Mouse (Mus musculus) hindbrain, embryonic 14.5 days (tissue): Measurements from ENCODE around the gene Hoxa4. TPM values are rescaled to one million over a fixed set of nuclear protein-coding genes. Genes with fewer than 3 reads are reported as not detected.

Experiments used
- ATAC-seq: fragments of 200-750 bp; cut with Nextera tagmentation; 2 replicates; pipeline ENCODE4 v1.8.0; 2017; ENCODE audit warnings: moderate number of reproducible peaks, mild to moderate bottlenecking, moderate TSS enrichment, moderate library complexity; ENCODE audit not compliant: low FRiP score
- DNase-seq: peaks from one replicate; pipeline ENCODE4 v3.0.0-alpha.2; 2015; ENCODE audit warnings: low spot score
- H3K27ac ChIP-seq: fragments of 300-500 bp; sonication (generic); 2 replicates; pipeline ENCODE4 v1.5.1; 2014; ENCODE audit warnings: mild to moderate bottlenecking, moderate library complexity
- H3K27me3 ChIP-seq: fragments of 300-500 bp; sonication (generic); 2 replicates; pipeline ENCODE4 v1.6.1; 2014; ENCODE audit warnings: mild to moderate bottlenecking, low read length, mixed read lengths; ENCODE audit not compliant: control insufficient read depth, insufficient read depth
- H3K36me3 ChIP-seq: fragments of 300-500 bp; sonication (generic); replicated peaks from 2 replicates; pipeline ENCODE4 v1.6.1; 2014; ENCODE audit not compliant: control insufficient read depth, insufficient read depth
- H3K4me1 ChIP-seq: fragments of 300-500 bp; sonication (generic); replicated peaks from 2 replicates; pipeline ENCODE4 v1.6.1; 2014; ENCODE audit warnings: antibody characterized with exemption, low read length, mixed read lengths; ENCODE audit not compliant: control insufficient read depth, insufficient read depth
- H3K4me2 ChIP-seq: fragments of 300-500 bp; sonication (generic); replicated peaks from 2 replicates; pipeline ENCODE4 v1.6.1; 2014; ENCODE audit warnings: mild to moderate bottlenecking, moderate library complexity
- H3K4me3 ChIP-seq: fragments of 300-500 bp; sonication (generic); replicated peaks from 2 replicates; pipeline ENCODE4 v1.5.1; 2014; ENCODE audit warnings: mild to moderate bottlenecking, low read length
- H3K9ac ChIP-seq: fragments of 300-500 bp; sonication (generic); 2 replicates; pipeline ENCODE4 v1.6.1; 2014
- H3K9me3 ChIP-seq: fragments of 300-500 bp; sonication (generic); 2 replicates; pipeline ENCODE4 v1.6.1; 2016; ENCODE audit warnings: low read length; ENCODE audit not compliant: control insufficient read depth
- WGBS: fragments of 180-500 bp; shearing (Covaris S2); extraction: QIAGEN DNeasy Blood & Tissue Kit; methylation state at CpG from one replicate; pipeline ENCODE4 v1.1.7; 2014; 5-methylcytosine and 5-hydroxymethylcytosine counted together
- polyA plus RNA-seq: library from polyadenylated mRNA; unstranded; fragments of >200 nt; fragmentation: Nextera tagmentation; extraction: Ambion mirVana; gene quantifications from 2 replicates; pipeline ENCODE4 v1.2.1, GENCODE M21; 2014

The Hoxa4 gene
- 19.7 and 22.5 TPM in 2 replicates for polyA plus RNA-seq

DNA sequence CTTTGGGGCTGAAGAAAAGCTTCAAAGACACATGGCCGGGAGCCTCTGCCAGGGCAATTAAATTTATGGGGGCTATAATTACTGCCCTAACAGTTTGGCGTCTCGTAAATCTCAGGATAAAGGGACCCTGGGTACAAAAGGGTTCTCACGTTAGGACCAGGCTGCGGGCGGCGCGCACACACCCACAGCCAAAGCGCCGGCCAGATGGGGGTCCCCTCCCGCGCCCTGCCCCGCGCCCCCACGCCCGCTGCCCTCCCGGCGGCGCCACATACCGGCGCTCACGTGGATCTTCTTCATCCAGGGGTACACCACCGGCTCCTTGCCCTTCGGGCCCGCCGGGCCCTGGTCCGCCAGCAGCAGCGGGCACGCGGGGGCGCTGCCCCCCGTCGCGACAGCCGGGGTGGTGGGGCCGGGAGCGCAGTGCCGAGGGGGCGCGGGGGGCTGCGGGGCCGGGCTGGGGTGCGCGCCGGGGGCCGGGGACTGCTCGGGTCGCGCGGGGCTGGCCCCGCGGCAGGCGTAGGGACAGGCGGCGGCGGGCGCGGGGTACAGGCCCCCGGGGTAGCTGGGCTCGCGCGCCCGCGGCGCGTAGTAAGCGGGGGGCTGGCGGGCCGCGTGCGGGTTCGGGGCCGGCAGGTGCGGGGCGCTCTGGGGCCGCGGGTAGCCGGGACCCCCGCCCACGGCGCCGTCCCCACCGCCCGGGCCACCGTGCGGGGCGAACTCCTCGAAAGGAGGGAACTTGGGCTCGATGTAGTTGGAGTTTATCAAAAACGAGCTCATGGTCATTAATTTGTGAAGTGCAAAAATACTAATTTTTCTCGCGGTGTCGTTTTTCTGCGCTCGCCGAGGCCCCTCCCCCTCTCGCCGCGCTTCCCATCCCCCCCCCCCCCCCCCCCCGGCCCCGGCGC, at the start of gene Hoxa4:
Gene Hoxa4, minus strand, starts transcription at position 848 of the 905 bp plus-strand sequence.
- peak; percentile 31 for ATAC-seq

DNA sequence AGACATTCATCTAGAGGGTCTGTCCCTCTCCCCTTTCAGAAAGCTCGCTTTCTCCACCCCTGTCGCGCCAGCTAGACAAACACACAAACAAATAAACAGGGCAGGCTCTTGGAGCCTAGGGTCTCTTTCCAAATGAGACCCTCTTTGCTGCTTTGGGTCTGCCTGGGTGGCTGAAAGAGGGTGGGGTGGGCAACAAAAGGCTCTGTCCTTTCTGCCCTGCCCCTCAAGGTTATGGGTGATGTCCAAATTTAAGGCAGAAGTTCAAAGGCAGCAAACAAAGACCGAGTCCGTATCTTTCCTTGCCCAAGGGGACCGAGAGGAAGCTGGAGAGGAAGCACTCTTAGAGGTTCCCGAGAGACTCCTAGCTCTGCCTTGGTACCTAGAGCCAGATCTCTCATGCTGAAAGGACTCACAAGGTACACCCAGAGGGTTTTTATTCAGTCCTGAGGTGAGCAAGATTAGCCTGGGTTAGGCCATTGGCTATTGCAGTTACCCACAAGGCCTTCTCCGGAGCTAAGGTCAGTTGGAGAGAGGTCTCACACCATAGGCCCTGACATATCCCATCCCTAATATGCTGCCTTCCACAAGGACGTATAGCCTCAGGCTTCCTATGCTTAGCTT, 49.6 kb upstream of the Hoxa4 start:
- Histone ChIP-seq H3K27me3 (peaks cover 100% of the 10 kb centered on the region), H3K27ac (no peak overlapping the region), H3K9me3 (no peaks in the 10 kb centered on the region), H3K9ac (no peak overlapping the region), H3K4me1 (no peaks in the 10 kb centered on the region), H3K4me3 (no peak overlapping the region), H3K4me2 (no peak overlapping the region), H3K36me3 (no peaks in the 10 kb centered on the region)
- DNase-seq: no peak
- 5% methylated on average over 9 of the region's 9 CpGs for WGBS
- ATAC-seq: no peak

More for the DNA sequence above, at the start of gene Hoxa4:
- Histone ChIP-seq H3K4me1 (no peaks in the 10 kb centered on the region), H3K27me3 (peaks cover 88% of the 10 kb centered on the region), H3K27ac (peak within 1 kb of the TSS; percentile 100), H3K9me3 (no peaks in the 10 kb centered on the region), H3K36me3 (no peaks in the 10 kb centered on the region), H3K4me2 (peak within 1 kb of the TSS; percentile 81), H3K4me3 (peak within 1 kb of the TSS; percentile 51), H3K9ac (peak within 1 kb of the TSS; percentile 85)
- 1% methylated on average over 84 of the region's 102 CpGs for WGBS
- DNase-seq: no peak

DNA sequence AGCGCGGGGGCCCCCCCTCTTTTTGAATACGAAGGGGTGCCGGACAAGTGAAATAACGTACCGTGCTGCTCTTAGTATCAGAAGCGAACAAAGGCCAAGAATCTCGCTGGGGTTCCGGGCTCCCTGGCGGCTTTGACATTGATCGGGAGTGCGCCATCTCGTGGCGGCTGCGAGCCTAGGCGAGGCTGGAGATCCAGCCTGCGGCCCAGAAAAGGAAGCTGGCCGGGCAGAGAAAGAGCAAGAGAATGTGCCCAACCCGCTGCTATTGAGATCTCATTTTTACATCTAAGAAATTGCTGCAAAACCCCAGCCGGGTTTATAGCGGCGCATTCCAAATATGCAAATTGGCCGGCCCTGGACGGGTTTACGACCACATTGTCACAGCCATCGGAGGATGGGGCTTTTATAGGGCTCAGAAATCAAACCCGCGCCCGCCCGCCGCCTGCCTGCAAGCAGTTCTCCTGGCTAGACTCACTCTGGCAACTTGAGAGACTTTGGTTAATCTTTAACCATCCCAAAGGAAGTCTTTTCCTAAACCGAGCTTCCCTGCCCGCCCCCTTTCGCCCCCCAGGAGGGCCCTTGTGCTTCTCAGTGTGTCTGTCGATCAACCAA, 48.9 kb upstream of the Hoxa4 start, which contains the start of gene Hoxa10:
Gene Hoxa10, minus strand, starts transcription at position 466 of the 612 bp plus-strand sequence.
- Histone ChIP-seq H3K9ac (no peak within 1 kb of the TSS), H3K36me3 (no peaks in the 10 kb centered on the region), H3K4me2 (no peak within 1 kb of the TSS), H3K27ac (no peak within 1 kb of the TSS), H3K27me3 (peaks cover 100% of the 10 kb centered on the region), H3K4me1 (no peaks in the 10 kb centered on the region), H3K9me3 (no peaks in the 10 kb centered on the region), H3K4me3 (no peak within 1 kb of the TSS)
- DNase-seq (peak; percentile 70), ATAC-seq (no peak)
- 1% methylated on average over 35 of the region's 35 CpGs for WGBS

DNA sequence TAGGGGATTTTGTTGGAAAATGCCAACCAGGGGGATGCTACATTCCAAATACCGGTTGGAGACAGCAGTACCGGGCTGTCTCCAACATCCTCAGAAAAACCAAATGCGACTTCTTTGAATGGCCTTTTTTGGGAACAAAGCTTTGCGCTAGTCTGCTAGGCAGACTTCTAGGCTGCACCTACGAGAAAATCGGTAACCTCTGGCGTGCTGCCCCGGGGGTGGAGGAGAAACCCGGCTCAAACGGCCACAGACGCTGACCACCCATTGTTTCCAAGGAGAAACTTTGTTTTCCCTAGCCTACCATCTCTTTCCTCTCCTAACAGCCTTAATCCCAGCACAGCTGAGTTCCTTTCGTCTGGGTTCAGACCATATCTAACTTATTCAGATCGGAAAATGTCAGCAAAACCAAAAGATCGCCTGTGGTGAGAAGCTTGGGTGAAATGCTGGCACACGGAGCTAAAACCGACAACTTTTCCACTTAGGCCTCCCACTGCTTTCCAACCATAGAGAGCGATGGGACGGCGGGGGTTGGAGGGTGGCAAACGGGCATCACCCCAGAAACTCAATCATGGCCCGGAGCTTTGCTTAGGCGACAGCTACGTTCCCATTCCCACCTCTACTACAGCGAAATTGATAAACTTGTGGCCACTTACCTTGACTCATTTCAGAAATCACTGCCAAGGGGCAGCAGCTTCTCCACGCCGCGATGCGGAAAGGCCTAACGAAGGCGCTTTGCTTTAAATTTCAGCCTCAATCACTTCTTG, 48.3 kb upstream of the Hoxa4 start:
- Histone ChIP-seq H3K4me2 (no peak overlapping the region), H3K27me3 (peaks cover 100% of the 10 kb centered on the region), H3K36me3 (no peaks in the 10 kb centered on the region), H3K27ac (no peak overlapping the region), H3K4me1 (no peaks in the 10 kb centered on the region), H3K4me3 (no peak overlapping the region), H3K9me3 (no peaks in the 10 kb centered on the region), H3K9ac (no peak overlapping the region)
- no peak for ATAC-seq
- 2% methylated on average over 30 of the region's 30 CpGs for WGBS
- DNase-seq: no peak

DNA sequence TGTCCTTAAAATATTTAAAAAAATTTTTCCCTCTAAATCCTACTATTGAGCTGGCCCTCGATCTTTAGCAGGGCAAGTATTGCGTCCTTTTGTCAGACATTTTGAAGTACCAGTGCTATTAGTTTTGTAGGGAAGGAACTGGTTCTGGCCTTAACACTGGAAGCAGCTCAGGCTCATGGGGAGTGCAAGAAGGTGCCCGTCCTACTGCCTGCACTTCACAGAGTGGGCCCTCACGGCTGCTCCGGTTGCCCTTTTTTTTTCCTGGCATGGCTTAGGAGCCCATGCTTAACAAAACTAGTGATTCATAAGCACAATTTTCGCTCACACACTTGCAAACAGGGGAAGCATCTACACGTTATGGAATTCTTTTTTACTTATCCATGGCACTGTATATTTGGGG, 47.4 kb upstream of the Hoxa4 start:
- Histone ChIP-seq H3K9ac (no peak overlapping the region), H3K4me1 (no peaks in the 10 kb centered on the region), H3K9me3 (no peaks in the 10 kb centered on the region), H3K27me3 (peaks cover 100% of the 10 kb centered on the region), H3K4me3 (no peak overlapping the region), H3K36me3 (no peaks in the 10 kb centered on the region), H3K4me2 (no peak overlapping the region), H3K27ac (no peak overlapping the region)
- DNase-seq: no peak
- WGBS: 4% methylated on average over 7 of the region's 7 CpGs
- no peak for ATAC-seq

DNA sequence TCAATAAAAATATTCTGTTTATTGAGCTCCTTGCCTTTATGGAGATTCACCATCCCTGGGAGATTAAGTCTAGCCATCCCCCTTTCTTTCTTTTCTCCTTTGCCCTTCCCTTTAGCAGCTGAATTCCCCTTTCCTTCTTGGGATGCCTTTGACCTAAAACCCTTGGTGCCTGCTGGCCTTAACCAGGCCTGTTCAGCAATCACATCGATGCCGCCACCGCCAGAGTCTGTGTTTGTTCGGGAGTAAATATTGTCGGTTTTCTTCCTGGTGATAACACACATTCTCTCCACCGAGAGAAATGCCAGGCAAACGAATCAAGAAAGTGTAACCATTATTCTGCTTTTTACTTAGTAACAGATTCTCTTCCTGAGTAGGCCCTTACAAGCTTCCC, 46.6 kb upstream of the Hoxa4 start:
- no peak for ATAC-seq

DNA sequence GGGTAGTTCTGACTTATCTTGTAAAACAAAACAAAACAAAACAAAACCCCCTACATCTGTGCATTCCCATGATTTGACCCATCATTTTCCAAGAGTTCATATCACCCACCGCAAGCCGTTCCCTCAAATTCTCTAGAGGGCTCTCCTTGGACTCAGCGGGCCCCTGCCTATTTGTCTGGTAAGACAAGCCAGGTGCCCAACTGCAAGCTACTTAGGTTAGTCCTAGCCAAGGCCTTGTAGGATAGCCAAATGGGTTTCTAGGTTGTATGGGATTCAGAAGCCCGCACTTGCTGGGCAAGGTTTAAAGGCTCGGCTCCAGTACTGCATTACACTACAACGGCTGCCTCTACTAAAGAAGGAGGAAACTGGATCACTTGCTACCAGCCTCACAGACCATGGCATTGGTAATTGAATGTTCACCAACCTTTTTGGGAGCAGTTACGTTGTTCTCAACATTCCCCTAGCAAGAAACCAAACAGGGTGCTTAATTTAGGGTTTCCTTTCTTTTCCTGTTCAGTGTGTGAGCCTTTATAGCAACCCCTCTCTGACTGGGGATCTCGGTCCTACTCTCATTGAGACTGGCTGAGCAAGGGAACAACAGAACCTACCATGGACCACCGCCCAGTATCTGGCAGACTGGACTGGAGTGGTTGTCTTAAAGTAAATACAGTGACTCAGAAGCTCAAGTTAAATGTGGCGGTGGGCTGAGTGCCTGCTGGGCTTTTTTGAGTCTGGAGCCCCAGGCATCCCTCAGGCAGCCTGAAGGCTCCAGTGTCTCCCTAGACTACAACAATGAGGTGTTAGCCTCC, 46.0 kb upstream of the Hoxa4 start:
- DNase-seq (no peak), ATAC-seq (no peak)
- Histone ChIP-seq H3K9me3 (no peaks in the 10 kb centered on the region), H3K9ac (no peak overlapping the region), H3K27ac (no peak overlapping the region), H3K4me1 (no peaks in the 10 kb centered on the region), H3K27me3 (peaks cover 100% of the 10 kb centered on the region), H3K4me3 (no peak overlapping the region), H3K4me2 (no peak overlapping the region), H3K36me3 (no peaks in the 10 kb centered on the region)
- whole genome bisulfite sequencing: 9% methylated on average over 10 of the region's 10 CpGs

More for the DNA sequence above, 46.6 kb upstream of the Hoxa4 start:
- Histone ChIP-seq H3K27me3 (peaks cover 100% of the 10 kb centered on the region), H3K4me1 (no peaks in the 10 kb centered on the region), H3K9ac (no peak overlapping the region), H3K36me3 (no peaks in the 10 kb centered on the region), H3K4me3 (no peak overlapping the region), H3K27ac (no peak overlapping the region), H3K4me2 (no peak overlapping the region), H3K9me3 (no peaks in the 10 kb centered on the region)
- no peak for DNase-seq
- WGBS: 4% methylated on average over 7 of the region's 7 CpGs

DNA sequence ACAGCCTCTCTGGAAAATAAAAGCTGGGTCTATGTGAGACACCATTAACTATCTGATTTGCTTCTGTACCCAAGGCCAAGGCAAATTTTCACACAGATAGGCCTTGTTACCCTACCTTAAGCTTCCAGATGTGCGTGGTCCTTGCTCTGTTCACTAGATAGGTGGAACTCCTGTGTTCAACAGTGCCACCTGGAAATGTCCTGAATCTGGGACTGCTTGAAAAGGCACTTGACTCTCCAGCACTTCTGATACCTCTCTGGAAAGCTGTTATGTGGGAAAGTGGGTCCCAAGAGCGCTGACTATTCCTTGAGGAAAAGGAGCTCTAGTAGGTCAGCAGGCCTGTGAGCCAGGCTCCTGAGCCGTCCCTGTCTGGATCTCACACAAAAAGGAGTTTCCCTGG, 45.3 kb upstream of the Hoxa4 start:
- H3K9ac ChIP-seq: no peak overlapping the region
- DNase-seq (no peak), ATAC-seq (no peak)
- no peak overlapping the region for H3K27ac ChIP-seq
- WGBS: 8% methylated on average over 3 of the region's 3 CpGs
- H3K36me3 ChIP-seq: no peaks in the 10 kb centered on the region
- no peaks in the 10 kb centered on the region for H3K4me1 ChIP-seq
- H3K4me3 ChIP-seq: no peak overlapping the region
- no peaks in the 10 kb centered on the region for H3K9me3 ChIP-seq
- H3K27me3 ChIP-seq: peaks cover 100% of the 10 kb centered on the region
- no peak overlapping the region for H3K4me2 ChIP-seq
